Comparison of ENCODE assay signal across 14 mouse cellular contexts in the genomic region with DNA sequence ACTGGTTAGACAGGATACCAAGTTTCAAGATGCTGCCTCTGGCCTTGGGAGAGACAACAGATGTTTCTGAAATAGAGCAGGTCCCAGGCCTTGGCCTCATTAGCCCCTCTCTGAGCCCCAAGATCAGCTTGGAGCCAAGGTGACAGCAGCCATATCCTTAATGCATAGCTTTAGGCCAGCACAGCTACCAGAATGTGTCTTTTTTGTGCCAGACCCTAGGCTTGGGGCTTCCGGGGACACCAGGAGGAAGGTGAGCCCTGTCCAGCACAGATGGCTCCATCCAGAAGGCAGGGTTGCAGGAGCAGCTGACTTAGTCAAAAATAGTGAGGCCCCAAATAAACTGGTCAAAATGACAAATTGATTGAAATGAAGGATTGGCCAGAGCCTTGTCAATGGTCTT.
"Had no signal": no experiment of that assay in that cellular context is flagged by ENCODE, and none has a peak within 500 bp of the region (broad histone marks: within the 10 kb centered on the region; RNA-seq: fewer than 3 reads in every experiment).

No protein-coding gene starts in this region.

- DNase-seq: cerebellum, adult 8-10 months; cerebellum, adult 9-10 months; cerebellum, adult 9-11 months; cerebellum, postnatal 25 days; embryo, embryonic 11 days; forebrain, postnatal 0 days; gastrocnemius, adult 2 months; gastrocnemius, postnatal 10 days; gastrocnemius, postnatal 14 days; gastrocnemius, postnatal 25 days; gastrocnemius, postnatal 36 days; heart, adult 11 months; heart, adult 18-20 months; heart, adult 2 months had no signal
